Mouse (Mus musculus) embryonic facial prominence, embryonic 11.5 days (tissue): ENCODE results near the gene Htatip2. TPM values are rescaled to one million over a fixed set of nuclear protein-coding genes. Genes with fewer than 3 reads are reported as not detected.

Experiments used
- ATAC-seq: fragments of 200-750 bp; cut with Nextera tagmentation; replicated peaks from 2 replicates; pipeline ENCODE4 v1.8.0; 2017; ENCODE audit warnings: low read depth; ENCODE audit not compliant: insufficient number of reproducible peaks, low FRiP score, low TSS enrichment
- DNase-seq: peaks from one replicate; pipeline ENCODE4 v3.0.0-alpha.2; 2015; ENCODE audit warnings: low spot score
- H3K27ac ChIP-seq: fragments of 300-500 bp; sonication (generic); replicated peaks from 2 replicates; pipeline ENCODE4 v1.5.1; 2014; ENCODE audit warnings: mild to moderate bottlenecking, low read depth, low read length, control low read depth
- H3K27me3 ChIP-seq: fragments of 300-500 bp; sonication (generic); 2 replicates; pipeline ENCODE4 v1.6.1; 2014; ENCODE audit warnings: mild to moderate bottlenecking, low read length, moderate library complexity, mixed read lengths; ENCODE audit not compliant: control insufficient read depth, insufficient read depth
- H3K36me3 ChIP-seq: fragments of 300-500 bp; sonication (generic); replicated peaks from 2 replicates; pipeline ENCODE4 v1.6.1; 2014; ENCODE audit warnings: low read depth, mild to moderate bottlenecking, low read length, moderate library complexity, mixed read lengths; ENCODE audit not compliant: control insufficient read depth, insufficient read depth
- H3K4me1 ChIP-seq: fragments of 300-500 bp; sonication (generic); 2 replicates; pipeline ENCODE4 v1.6.1; 2014; ENCODE audit warnings: low read length, mixed read lengths; ENCODE audit not compliant: control insufficient read depth, insufficient read depth
- H3K4me2 ChIP-seq: fragments of 300-500 bp; sonication (generic); 2 replicates; pipeline ENCODE4 v1.6.1; 2014; ENCODE audit warnings: low read depth, mild to moderate bottlenecking, control low read depth, low read length, moderate library complexity
- H3K4me3 ChIP-seq: fragments of 300-500 bp; sonication (generic); 2 replicates; pipeline ENCODE4 v1.5.1; 2014; ENCODE audit warnings: low read depth, low read length, control low read depth
- H3K9ac ChIP-seq: fragments of 300-500 bp; sonication (generic); replicated peaks from 2 replicates; pipeline ENCODE4 v1.6.1; 2014; ENCODE audit warnings: mild to moderate bottlenecking, control low read depth, low read length
- H3K9me3 ChIP-seq: fragments of 300-500 bp; sonication (generic); replicated peaks from 2 replicates; pipeline ENCODE4 v1.6.1; 2016; ENCODE audit warnings: mild to moderate bottlenecking, low read length, inconsistent platforms, mixed read lengths; ENCODE audit not compliant: control insufficient read depth
- WGBS: fragments of 180-500 bp; shearing (Covaris S2); extraction: QIAGEN DNeasy Blood & Tissue Kit; methylation state at CpG from one replicate; pipeline ENCODE4 v1.1.7; 2014; 5-methylcytosine and 5-hydroxymethylcytosine counted together
- polyA plus RNA-seq: library from polyadenylated mRNA; unstranded; fragments of >200 nt; fragmentation: Nextera tagmentation; extraction: Ambion mirVana; gene quantifications from 2 replicates; pipeline ENCODE4 v1.2.1, GENCODE M21; 2014

Gene Htatip2
- polyA plus RNA-seq, 1 experiment from 2014 or later, result 4.4 TPM

DNA sequence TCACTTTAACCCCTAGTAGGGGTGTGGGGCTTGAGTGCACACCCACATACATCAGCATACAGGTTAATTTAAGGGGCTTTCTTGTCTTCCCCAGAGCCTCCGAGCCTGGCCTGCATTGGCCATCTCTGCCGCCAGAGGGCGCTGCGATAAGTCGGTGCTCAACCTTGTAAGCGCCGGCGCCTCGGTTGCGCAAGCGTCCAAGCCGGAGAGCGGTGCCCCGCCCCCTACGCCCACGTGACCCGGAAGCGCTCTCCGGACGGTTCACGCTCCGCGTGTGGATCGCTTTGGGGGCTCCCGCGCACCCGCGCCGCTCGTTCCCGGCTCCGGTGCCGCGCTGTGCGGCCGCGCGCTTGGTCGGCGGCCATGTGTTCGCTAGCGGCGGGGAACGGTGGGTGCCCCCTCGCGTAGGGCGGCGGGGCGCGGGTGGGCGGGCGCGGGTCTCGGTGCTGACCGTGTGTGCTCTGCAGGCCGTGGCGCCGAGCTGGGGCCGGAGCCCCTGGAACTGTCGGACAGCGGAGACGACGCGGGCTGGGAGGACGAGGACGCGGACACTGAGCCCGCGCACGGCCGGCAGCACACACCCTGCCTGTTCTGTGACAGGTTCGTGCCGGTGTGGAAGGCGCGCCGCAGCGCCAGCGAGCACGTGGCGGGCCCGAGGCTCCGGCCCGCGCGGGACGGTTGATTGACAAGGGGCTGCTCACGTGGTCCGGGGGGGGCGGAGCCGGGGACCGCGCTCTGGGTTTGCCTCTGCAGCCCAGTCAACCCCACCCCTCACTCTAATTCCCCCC lies 19.4 kb downstream of the Htatip2 start, which contains the start of gene Prmt3:
Prmt3 (plus strand) TSS at position 233 of the 788 bp plus-strand sequence.
- ATAC-seq, result peak; percentile 83
- peak within 1 kb of the TSS; percentile 67 for H3K4me3 ChIP-seq
- DNase-seq, result peak; percentile 99
- no peaks in the 10 kb centered on the region for H3K9me3 ChIP-seq
- no peaks in the 10 kb centered on the region for H3K36me3 ChIP-seq
- peak within 1 kb of the TSS; percentile 90 for H3K4me2 ChIP-seq
- H3K4me1 ChIP-seq, result no peaks in the 10 kb centered on the region
- WGBS, result under 1% methylated on average over 76 of the region's 92 CpGs
- H3K9ac ChIP-seq, result peak within 1 kb of the TSS; percentile 83
- no peaks in the 10 kb centered on the region for H3K27me3 ChIP-seq
- H3K27ac ChIP-seq, result 0 out of 2 replicates have a peak within 1 kb of the TSS, but pooled peaks have one; percentile 41

DNA sequence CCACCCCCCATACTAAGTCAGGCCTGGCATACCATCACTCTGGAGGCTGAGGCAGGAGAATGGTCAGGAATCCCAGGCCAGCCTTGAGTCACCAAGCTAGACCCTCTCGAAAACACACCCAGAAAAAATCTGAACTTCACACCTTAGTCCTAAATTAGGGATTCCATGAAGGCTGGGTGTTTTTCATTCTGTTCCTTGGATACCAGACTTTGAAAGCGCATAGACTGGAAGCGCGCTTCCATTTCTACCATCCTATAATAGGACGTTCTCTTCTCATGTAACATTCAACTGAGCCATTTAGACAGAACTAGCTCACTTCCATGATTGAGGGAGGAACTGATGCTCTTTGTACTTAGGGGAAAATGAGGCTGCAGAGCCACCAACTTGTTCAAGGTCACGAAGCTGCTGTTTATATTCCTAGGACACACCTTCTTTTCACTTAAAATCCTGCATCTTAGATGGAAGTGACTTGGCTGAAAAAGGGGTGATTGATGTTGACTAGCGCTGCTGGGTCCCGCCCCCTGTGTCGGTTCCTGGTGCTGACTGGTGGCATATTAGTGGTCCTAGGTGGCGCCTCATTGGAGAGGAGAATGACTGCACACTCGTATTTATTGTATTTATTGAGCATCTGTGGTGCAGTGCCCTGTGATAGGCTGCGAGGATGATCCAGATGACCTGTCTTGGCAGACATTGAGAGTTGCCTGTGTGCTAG lies 20.1 kb downstream of the Htatip2 start:
- DNase-seq (no peak), ATAC-seq (no peak)
- H3K4me2 ChIP-seq, result peak overlapping the region; percentile 90
- no peaks in the 10 kb centered on the region for H3K4me1 ChIP-seq
- WGBS, result 80% methylated on average over 12 of the region's 12 CpGs
- no peaks in the 10 kb centered on the region for H3K9me3 ChIP-seq
- H3K27me3 ChIP-seq, result no peaks in the 10 kb centered on the region
- no peak overlapping the region for H3K27ac ChIP-seq
- no peaks in the 10 kb centered on the region for H3K36me3 ChIP-seq
- no peak overlapping the region; the same call in 1 of the 2 replicates for H3K9ac ChIP-seq
- H3K4me3 ChIP-seq, result peak overlapping the region; percentile 67

GRCm38 (mm10) chr7:49783017-49783416 lies 24.1 kb downstream of the Htatip2 start:
- Histone ChIP-seq H3K9me3 (no peaks in the 10 kb centered on the region), H3K4me3 (no peak overlapping the region), H3K36me3 (no peaks in the 10 kb centered on the region)

GRCm38 (mm10) chr7:49785141-49785540 lies 26.2 kb downstream of the Htatip2 start:
- H3K4me1 ChIP-seq, result no peaks in the 10 kb centered on the region
- DNase-seq, result no peak
- H3K9me3 ChIP-seq, result no peaks in the 10 kb centered on the region
- 92% methylated on average over 7 of the region's 7 CpGs for WGBS
- ATAC-seq, result no peak
- H3K9ac ChIP-seq, result no peak overlapping the region
- no peak overlapping the region for H3K27ac ChIP-seq
- no peak overlapping the region for H3K4me3 ChIP-seq
- no peaks in the 10 kb centered on the region for H3K27me3 ChIP-seq
- H3K36me3 ChIP-seq, result no peaks in the 10 kb centered on the region
- H3K4me2 ChIP-seq, result no peak overlapping the region

More at GRCm38 (mm10) chr7:49783017-49783416, 24.1 kb downstream of the Htatip2 start:
- H3K4me2 ChIP-seq, result no peak overlapping the region
- H3K27ac ChIP-seq, result no peak overlapping the region
- ATAC-seq (no peak), DNase-seq (no peak)
- no peak overlapping the region for H3K9ac ChIP-seq
- no peaks in the 10 kb centered on the region for H3K27me3 ChIP-seq
- H3K4me1 ChIP-seq, result no peaks in the 10 kb centered on the region
- WGBS, result 96% methylated on average over 2 of the region's 2 CpGs

- peak; percentile 69 for DNase-seq
- no peak overlapping the region for H3K27ac ChIP-seq
- no peaks in the 10 kb centered on the region for H3K4me1 ChIP-seq
- no peak for ATAC-seq
- no peak overlapping the region for H3K9ac ChIP-seq
- WGBS, result 71% methylated on average over 12 of the region's 12 CpGs
- no peaks in the 10 kb centered on the region for H3K27me3 ChIP-seq
- H3K4me2 ChIP-seq, result no peak overlapping the region
- no peak overlapping the region for H3K4me3 ChIP-seq
- H3K9me3 ChIP-seq, result no peaks in the 10 kb centered on the region
- H3K36me3 ChIP-seq, result no peaks in the 10 kb centered on the region; the same call in 1 of the 2 replicates
These were observed 27.9 kb downstream of the Htatip2 start for GRCm38 (mm10) chr7:49786618-49787382.

DNA sequence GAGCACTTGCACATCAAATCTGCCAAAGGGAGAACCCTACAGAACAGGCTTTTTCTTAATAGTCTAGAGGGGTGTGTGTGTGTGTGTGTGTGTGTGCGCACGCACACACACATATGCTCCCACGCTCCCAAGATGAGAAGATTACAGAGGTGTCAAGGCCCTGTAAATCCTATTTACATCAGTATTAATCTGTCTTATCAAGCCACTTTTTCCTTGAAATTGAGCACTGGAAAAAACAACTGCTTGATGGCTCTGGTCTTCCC lies 28.4 kb downstream of the Htatip2 start:
- Histone ChIP-seq H3K9ac (no peak overlapping the region), H3K9me3 (no peaks in the 10 kb centered on the region), H3K36me3 (no peaks in the 10 kb centered on the region; the same call in 1 of the 2 replicates), H3K27ac (no peak overlapping the region), H3K4me3 (no peak overlapping the region), H3K27me3 (no peaks in the 10 kb centered on the region), H3K4me2 (no peak overlapping the region), H3K4me1 (no peaks in the 10 kb centered on the region)
- no peak for ATAC-seq
- no peak for DNase-seq
- WGBS, result 94% methylated on average over 3 of the region's 3 CpGs

DNA sequence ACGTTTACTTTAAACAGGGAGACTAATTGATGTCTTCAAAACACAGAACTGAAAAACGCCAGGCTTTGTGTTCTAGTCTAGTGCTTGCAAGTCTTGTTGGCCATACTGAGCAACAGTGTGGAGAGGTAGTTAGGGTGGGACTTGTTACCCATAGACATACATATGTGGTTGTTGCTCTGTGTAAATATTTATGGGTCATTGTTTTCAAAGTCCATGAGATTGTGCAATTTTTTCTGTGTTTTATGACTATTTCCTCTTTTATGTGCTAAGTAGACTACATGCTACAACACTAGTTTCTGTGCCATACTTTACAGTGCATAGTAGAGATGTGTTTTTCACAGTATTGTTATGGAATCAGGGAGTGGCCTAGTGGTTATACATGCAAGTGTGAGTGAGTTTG lies 35.4 kb downstream of the Htatip2 start:
- H3K9ac ChIP-seq, result no peak overlapping the region
- DNase-seq (no peak), ATAC-seq (no peak)
- H3K9me3 ChIP-seq, result no peaks in the 10 kb centered on the region
- no peak overlapping the region for H3K27ac ChIP-seq
- no peaks in the 10 kb centered on the region for H3K27me3 ChIP-seq
- no peaks in the 10 kb centered on the region; the same call in none of the 2 replicates for H3K36me3 ChIP-seq
- WGBS, result 90% methylated on average over 2 of the region's 2 CpGs
- H3K4me1 ChIP-seq, result no peaks in the 10 kb centered on the region
- no peak overlapping the region for H3K4me2 ChIP-seq
- H3K4me3 ChIP-seq, result no peak overlapping the region
